Mouse (Mus musculus): Measurements from ENCODE around the gene Wnt10b. TPM values are rescaled to one million over a fixed set of nuclear protein-coding genes. Genes with fewer than 3 reads are reported as not detected.
"Not testable (repeated sequence)": the region's sequence is repeated elsewhere in the genome, so short reads cannot be mapped to it uniquely, and the experiment has no call there.

Gene Wnt10b
- polyA plus RNA-seq, 1 experiment = 0.95 TPM

- H3K4me3 ChIP-seq (ENCODE audit: insufficient read depth, low read depth, low read length) = no peak overlapping the region
Measured at GRCm38 (mm10) chr15:98768259-98768658, 9.7 kb downstream of the Wnt10b start.

GRCm38 (mm10) chr15:98765929-98766328 is 12.0 kb downstream of the Wnt10b start:
- no peak overlapping the region for H3K27ac ChIP-seq (replicated peaks; ENCODE audit: low read depth, low read length)
- H3K4me1 ChIP-seq (ENCODE audit: control insufficient read depth, insufficient read depth, insufficient read length, low read length) = 0 out of 2 replicates have a peak, but pooled peaks cover 2% of the 10 kb centered on the region
- no peak overlapping the region for H3K4me3 ChIP-seq (ENCODE audit: insufficient read depth, low read depth, low read length)

More at GRCm38 (mm10) chr15:98768259-98768658, 9.7 kb downstream of the Wnt10b start:
- Histone ChIP-seq H3K27ac (replicated peaks; ENCODE audit: low read depth, low read length) (no peak overlapping the region), H3K4me1 (ENCODE audit: control insufficient read depth, insufficient read depth, insufficient read length, low read length) (no peaks in the 10 kb centered on the region)

GRCm38 (mm10) chr15:98762670-98763529 is 15.1 kb downstream of the Wnt10b start, which contains the start of gene Arf3:
TSS of gene Arf3 (minus strand) at chr15:98763214.
- Histone ChIP-seq H3K27ac (replicated peaks; ENCODE audit: low read depth, low read length) (no peak within 1 kb of the TSS; the same call in 1 of the 2 replicates), H3K4me1 (ENCODE audit: control insufficient read depth, insufficient read depth, insufficient read length, low read length) (0 out of 2 replicates have a peak, but pooled peaks cover 2% of the 10 kb centered on the region), H3K4me3 (ENCODE audit: insufficient read depth, low read depth, low read length) (peak within 1 kb of the TSS; percentile 96)

- H3K4me3 ChIP-seq (ENCODE audit: insufficient read depth, low read depth, low read length) = peak overlapping the region; percentile 96
- H3K27ac ChIP-seq (replicated peaks; ENCODE audit: low read depth, low read length) = no peak overlapping the region
- H3K4me1 ChIP-seq (ENCODE audit: control insufficient read depth, insufficient read depth, insufficient read length, low read length) = 0 out of 2 replicates have a peak, but pooled peaks cover 2% of the 10 kb centered on the region
Measured at GRCm38 (mm10) chr15:98762201-98762621, 15.7 kb downstream of the Wnt10b start.

GRCm38 (mm10) chr15:98754125-98754524 is 23.8 kb downstream of the Wnt10b start:
- H3K4me1 ChIP-seq (ENCODE audit: control insufficient read depth, insufficient read depth, insufficient read length, low read length) = no peaks in the 10 kb centered on the region
- H3K4me3 ChIP-seq (ENCODE audit: insufficient read depth, low read depth, low read length) = no peak overlapping the region
- no peak overlapping the region for H3K27ac ChIP-seq (replicated peaks; ENCODE audit: low read depth, low read length)

- no peak overlapping the region for H3K27ac ChIP-seq (replicated peaks; ENCODE audit: low read depth, low read length)
- H3K4me1 ChIP-seq (ENCODE audit: control insufficient read depth, insufficient read depth, insufficient read length, low read length) = no peaks in the 10 kb centered on the region
- no peak overlapping the region for H3K4me3 ChIP-seq (ENCODE audit: insufficient read depth, low read depth, low read length)
Measured at GRCm38 (mm10) chr15:98753021-98753423, 24.9 kb downstream of the Wnt10b start.

- Histone ChIP-seq H3K4me3 (ENCODE audit: insufficient read depth, low read depth, low read length) (no peak overlapping the region), H3K27ac (replicated peaks; ENCODE audit: low read depth, low read length) (no peak overlapping the region), H3K4me1 (ENCODE audit: control insufficient read depth, insufficient read depth, insufficient read length, low read length) (no peaks in the 10 kb centered on the region)
Measured at GRCm38 (mm10) chr15:98749093-98749492, 28.9 kb downstream of the Wnt10b start.

- H3K27ac ChIP-seq (replicated peaks; ENCODE audit: low read depth, low read length) = no peak overlapping the region
- H3K4me1 ChIP-seq (ENCODE audit: control insufficient read depth, insufficient read depth, insufficient read length, low read length) = no peaks in the 10 kb centered on the region
- no peak overlapping the region for H3K4me3 ChIP-seq (ENCODE audit: insufficient read depth, low read depth, low read length)
Measured at GRCm38 (mm10) chr15:98747296-98747695, 30.7 kb downstream of the Wnt10b start.

- H3K4me1 ChIP-seq (ENCODE audit: control insufficient read depth, insufficient read depth, insufficient read length, low read length) = no peaks in the 10 kb centered on the region
- H3K27ac ChIP-seq (replicated peaks; ENCODE audit: low read depth, low read length) = no peak overlapping the region
- H3K4me3 ChIP-seq (ENCODE audit: insufficient read depth, low read depth, low read length) = no peak overlapping the region
Measured at GRCm38 (mm10) chr15:98746344-98746965, 31.5 kb downstream of the Wnt10b start.

GRCm38 (mm10) chr15:98743863-98744262 is 34.1 kb downstream of the Wnt10b start:
- H3K27ac ChIP-seq (replicated peaks; ENCODE audit: low read depth, low read length); H3K4me3 ChIP-seq (ENCODE audit: insufficient read depth, low read depth, low read length); H3K4me1 ChIP-seq (ENCODE audit: control insufficient read depth, insufficient read depth, insufficient read length, low read length): not testable (repeated sequence)

- no peak overlapping the region for H3K27ac ChIP-seq (replicated peaks; ENCODE audit: low read depth, low read length)
- H3K4me1 ChIP-seq (ENCODE audit: control insufficient read depth, insufficient read depth, insufficient read length, low read length) = no peaks in the 10 kb centered on the region
- H3K4me3 ChIP-seq (ENCODE audit: insufficient read depth, low read depth, low read length) = no peak overlapping the region
Measured at GRCm38 (mm10) chr15:98742766-98743428, 35.1 kb downstream of the Wnt10b start.

GRCm38 (mm10) chr15:98740219-98740618 is 37.7 kb downstream of the Wnt10b start:
- Histone ChIP-seq H3K4me3 (ENCODE audit: insufficient read depth, low read depth, low read length) (no peak overlapping the region), H3K27ac (replicated peaks; ENCODE audit: low read depth, low read length) (no peak overlapping the region), H3K4me1 (ENCODE audit: control insufficient read depth, insufficient read depth, insufficient read length, low read length) (no peaks in the 10 kb centered on the region)

GRCm38 (mm10) chr15:98738796-98739195 is 39.2 kb downstream of the Wnt10b start:
- no peaks in the 10 kb centered on the region for H3K4me1 ChIP-seq (ENCODE audit: control insufficient read depth, insufficient read depth, insufficient read length, low read length)
- no peak overlapping the region for H3K27ac ChIP-seq (replicated peaks; ENCODE audit: low read depth, low read length)
- no peak overlapping the region for H3K4me3 ChIP-seq (ENCODE audit: insufficient read depth, low read depth, low read length)

- no peak overlapping the region for H3K4me3 ChIP-seq (ENCODE audit: insufficient read depth, low read depth, low read length)
Measured at GRCm38 (mm10) chr15:98737881-98738280, 40.1 kb downstream of the Wnt10b start.

GRCm38 (mm10) chr15:98736521-98736920 is 41.4 kb downstream of the Wnt10b start:
- H3K4me1 ChIP-seq (ENCODE audit: control insufficient read depth, insufficient read depth, insufficient read length, low read length) = no peaks in the 10 kb centered on the region
- no peak overlapping the region for H3K4me3 ChIP-seq (ENCODE audit: insufficient read depth, low read depth, low read length)
- H3K27ac ChIP-seq (replicated peaks; ENCODE audit: low read depth, low read length) = no peak overlapping the region

More at GRCm38 (mm10) chr15:98737881-98738280, 40.1 kb downstream of the Wnt10b start:
- no peaks in the 10 kb centered on the region for H3K4me1 ChIP-seq (ENCODE audit: control insufficient read depth, insufficient read depth, insufficient read length, low read length)
- H3K27ac ChIP-seq (replicated peaks; ENCODE audit: low read depth, low read length) = no peak overlapping the region

All from brown adipose tissue, adult 24 weeks (tissue).